Mouse (Mus musculus) T-cell, adult 2 months (primary cell): ENCODE measurements around the gene Ccs.

Experiments used
- DNase-seq: peaks from one replicate; pipeline ENCODE4 v3.0.0; 2022; ENCODE audit warnings: low spot score

The Ccs gene

DNA sequence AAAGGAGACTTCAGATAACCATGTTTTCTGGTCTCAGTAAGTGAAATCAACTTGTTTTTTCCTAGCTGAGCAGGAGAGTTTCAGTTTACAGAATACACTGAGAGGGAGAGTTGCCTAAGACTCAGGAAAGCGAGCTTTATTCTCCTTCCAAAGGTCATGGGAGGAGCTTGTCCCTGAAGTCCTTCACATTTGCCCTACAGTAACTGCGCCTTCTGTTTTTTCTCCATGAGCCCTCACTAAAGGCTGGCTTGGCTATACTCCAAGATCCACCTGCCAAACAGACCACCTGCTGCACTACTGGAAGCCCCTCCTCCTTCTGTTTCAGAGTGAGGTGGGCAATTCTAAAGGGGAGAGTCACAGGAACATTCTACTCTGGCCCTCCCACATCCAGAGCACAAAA, 3.0 kb downstream of the Ccs start:
- DNase-seq: no peak

DNA sequence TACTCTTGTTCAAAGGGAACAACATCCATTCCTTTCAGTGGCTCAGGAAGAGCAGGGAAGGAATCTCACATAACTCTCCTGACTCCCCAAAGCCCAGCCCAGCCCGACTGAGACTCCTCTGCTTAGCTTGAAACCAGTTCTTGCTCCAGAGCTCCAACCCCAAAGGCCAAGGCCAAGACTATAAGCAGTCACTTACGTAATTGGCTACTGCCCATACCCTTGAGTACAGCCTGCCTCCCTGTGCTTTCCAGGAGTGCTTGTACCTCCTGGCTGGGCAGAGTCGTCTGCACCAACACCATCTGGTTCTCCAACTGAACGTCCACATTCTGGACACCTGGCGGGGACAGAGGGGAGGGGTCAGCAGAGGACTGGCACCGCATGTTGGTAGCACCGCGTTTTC, 5.2 kb downstream of the Ccs start:
- DNase-seq: no peak

DNA sequence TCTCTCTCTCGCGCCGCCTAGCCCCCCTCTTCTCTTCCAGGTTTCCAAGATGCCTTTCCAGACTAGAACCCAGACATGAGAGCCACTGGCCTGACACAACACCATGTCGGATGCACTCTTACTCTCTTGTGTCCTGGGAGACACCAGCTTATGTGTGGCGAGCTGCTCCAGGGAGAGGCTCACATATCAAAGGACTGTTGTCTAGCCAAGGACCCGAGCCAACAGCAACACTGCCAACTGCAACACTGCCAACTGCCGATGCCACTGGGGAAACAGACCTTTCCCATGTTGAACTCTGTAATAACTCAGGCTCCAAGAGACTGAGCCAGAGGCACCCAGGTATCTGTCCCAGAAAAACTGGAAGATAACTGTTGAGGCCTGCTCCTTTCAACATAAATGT, 10.0 kb downstream of the Ccs start:
- DNase-seq: no peak

DNA sequence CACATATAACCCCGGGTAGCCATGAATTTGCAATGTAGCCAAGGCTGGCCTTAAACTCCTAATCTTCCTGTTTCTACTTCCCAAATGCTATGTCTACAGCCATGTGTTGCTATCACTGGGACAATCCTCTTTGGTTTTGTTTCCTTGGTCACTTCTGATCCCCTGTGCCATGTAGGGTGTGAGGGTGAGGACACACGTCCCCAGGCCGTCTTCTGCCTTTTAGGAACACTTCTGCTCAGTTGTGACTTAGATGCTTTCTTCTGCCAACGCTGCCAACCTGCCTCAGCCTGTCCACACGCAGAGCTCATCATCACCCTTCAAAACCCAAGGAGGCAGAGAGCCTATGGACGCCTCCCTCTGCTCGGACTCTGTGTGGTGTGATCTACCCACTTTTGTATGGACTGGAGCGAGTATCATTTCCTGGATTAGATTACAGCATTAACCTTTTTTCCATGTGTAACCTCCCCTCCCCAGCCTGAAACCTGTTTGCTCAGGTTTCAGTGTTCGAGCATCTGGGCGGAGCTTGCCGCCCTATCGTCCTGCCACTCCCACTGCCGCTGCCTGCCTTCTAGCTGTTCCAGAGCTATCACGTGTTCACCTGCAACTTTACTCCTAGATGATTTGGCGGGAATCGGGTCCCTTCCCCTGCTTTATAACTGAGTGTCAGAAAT, 10.6 kb downstream of the Ccs start:
- DNase-seq: no peak

DNA sequence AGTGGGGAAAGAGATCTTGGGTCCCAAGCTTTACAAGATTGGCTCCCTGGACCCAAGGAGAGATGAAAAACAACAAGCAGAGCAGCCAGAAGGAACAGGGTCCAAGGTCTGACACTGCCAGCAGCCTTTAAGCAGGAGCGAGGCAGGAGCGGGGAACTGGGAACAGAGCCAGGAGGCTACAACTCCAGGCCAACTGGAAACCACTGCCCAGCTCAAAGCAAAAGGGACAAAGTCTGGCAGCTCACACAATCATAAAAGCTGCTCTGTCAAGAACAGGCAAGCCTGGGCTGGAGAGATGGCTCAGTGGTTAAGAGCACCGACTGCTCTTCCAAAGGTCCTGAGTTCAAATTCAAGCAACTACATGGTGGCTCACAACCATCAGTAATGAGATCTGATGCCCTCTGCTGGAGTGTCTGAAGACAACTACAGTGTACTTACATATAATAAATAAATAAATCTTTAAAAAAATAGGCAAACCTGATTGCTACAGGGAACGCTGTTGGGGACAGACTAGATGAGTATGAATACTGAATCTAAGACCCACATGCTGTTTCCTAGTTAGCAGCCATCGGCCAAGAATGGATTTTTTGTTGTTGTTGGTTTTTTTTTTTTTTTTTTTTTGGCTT, 18.3 kb downstream of the Ccs start:
- no peak for DNase-seq

DNA sequence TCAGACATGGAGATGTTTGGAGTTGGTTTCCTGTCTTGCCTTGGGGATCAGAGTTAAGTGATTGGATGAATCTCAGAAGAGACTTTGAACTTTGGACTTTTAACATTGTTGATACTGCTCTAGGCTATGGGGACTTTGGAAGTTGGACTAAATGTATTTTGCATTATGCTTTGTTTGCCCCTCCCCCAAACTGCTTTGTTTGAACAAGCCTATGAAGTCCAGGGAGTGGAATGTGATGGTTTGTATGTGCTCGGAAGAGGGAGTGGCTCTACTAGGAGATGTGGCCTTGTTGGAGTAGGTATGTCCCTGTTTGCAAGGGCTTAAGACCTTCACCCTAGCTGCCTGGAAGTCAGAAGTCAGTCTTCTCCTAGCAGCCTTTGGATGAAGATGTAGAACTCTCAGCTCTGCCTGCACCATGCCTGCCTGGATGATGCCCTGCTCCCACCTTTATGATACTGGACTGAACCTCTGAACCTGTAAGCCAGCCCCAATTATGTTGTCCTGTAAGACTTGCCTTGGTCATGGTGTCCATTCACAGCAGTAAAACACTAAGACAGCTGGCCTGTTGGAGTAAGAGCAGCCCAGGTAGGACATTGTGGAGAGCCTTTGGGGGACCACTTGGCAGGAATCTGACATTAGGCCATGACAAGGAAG, 21.8 kb downstream of the Ccs start:
- no peak for DNase-seq

DNA sequence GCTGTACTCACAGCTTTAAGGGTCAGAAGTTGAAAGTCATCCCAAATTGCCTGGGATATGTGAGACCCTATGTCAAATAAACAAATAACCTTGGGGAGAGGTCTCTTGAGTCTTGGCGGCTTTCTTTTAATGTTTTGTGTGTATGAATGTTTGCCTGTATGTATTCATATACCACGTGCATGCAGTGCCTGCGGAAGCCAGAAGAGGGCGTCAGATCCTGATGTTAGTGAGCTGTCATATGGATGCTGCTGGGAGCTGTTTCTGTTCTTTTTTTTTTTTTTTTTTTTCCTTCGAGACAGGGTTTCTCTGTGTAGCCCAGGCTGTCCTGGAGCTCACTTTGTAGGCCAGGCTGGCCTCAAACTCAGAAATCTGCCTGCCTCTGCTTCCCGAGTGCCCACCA, 26.1 kb downstream of the Ccs start:
- DNase-seq: peak; percentile 37

DNA sequence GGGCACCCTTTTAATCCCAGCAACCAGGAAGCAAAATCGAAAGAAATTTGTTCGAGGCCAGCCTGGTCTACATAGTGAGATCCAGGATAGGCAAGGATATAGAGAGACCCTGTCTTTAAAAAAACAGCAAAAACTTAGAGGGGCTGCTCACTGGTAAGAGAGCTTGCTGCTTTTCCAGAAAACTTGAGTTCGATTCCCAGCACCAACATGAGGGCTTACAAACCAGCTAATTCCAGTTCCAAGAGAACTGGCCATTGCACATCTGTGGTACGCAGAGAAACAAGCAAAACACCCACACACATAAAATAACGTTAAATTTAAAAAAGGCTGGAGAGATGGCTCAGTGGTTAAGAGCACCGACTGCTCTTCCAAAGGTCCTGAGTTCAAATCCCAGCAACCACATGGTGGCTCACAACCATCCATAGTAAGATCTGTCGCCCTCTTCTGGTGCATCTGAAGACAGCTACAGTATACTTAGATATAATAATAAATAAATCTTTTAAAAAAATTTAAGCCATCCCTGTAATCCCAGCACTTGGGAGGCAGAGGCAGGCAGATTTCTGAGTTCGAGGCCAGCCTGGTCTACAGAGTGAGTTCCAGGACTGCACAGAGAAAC, 26.7 kb downstream of the Ccs start:
- peak; percentile 6 for DNase-seq

DNA sequence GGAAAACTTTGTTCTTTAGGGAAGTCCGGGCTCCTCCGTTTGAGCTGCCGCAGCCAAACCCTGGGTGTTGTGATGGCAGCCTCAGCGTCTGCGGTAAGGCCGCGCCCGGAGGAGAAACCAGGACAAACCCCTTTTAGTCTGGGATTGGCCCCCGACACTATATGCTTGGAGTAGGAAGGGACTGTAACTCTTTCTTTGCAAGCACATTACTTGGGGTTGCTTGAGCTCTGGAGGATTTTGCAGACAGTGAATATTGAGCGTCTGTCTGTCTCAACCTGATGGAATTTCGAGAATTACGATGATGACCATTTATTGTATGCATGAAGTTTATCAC, 27.3 kb downstream of the Ccs start:
- no peak for DNase-seq

DNA sequence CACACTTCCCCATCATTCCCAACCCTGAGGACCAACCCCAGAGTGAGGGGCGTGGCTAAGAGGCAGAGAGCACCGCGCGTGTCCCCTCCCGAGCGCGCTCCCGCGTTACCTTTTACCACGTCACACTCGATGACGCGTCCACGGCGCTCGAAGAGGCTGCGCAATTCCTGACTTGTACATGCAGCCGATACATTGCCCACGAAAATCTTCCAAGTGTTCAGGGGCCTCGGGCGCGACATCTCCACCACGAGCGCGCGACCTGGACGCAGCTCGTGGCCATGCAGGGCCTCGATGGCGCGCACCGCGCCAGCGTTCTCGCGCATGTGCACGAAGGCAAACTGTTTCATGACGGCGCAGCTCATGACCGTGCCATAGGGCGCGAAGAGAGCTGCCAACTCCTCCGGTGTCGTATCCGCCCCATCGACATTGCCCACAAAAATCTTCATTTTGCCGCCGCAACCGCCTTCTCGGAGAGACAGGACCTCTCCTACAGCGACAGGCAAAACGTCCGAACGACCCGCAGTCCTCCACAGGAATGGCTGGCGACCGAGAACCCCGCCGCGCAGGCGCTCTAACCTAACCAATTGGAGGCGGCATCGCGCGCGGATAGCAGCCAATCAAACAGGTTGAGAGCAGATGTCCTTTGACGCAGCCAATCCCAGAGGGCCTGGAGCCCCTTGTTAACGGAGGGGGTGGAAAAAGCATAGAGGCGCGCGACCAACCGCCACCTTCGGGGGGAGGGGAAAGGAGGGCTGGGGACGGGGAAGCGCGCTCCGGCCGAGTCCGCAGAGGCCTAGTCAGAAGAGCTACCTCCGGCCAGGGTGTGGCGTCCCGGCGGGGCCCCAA, 27.8 kb downstream of the Ccs start, which contains the start of the genes Gm21992 and Rbm14:
TSS of gene Gm21992 (minus strand) at position 550 of the 846 bp plus-strand sequence.
TSS of gene Rbm14 (minus strand) at position 572 of the 846 bp plus-strand sequence.
- DNase-seq: peak; percentile 97

DNA sequence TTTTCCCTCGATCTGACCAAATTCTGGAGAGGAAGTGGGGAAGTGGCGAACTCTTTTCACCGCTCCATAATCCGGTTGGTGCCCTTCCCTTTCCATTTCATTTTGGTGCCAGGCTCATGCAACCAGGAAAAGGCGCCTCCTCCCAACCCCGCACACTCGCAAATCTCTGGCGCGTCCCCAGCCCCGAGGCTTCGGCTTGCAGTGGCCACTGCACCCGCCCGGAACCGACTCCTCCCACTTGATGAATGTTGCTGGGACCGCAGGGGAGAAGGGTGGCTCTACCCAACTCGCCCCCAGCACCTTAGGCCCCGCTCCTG, 28.4 kb downstream of the Ccs start:
- DNase-seq: no peak

DNA sequence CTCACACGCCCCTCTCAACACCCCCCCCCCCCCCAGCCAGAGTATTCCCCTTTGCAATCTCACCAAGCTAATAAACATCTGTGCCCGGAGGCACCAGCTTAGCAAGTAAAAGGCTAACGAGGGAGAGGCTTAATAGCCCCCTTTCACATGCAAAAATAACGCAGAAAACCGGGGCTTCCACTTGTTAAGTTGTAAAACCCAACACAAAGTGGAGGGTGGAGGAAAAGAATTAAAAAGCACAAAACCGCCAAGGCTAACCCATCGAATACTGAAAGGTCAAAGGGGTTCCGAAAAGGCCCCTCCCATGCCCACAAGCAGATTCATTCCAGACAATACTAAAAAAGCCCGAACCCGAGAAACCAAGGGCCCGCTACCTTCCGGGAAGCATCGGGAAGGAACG, 28.8 kb downstream of the Ccs start:
- DNase-seq: no peak

DNA sequence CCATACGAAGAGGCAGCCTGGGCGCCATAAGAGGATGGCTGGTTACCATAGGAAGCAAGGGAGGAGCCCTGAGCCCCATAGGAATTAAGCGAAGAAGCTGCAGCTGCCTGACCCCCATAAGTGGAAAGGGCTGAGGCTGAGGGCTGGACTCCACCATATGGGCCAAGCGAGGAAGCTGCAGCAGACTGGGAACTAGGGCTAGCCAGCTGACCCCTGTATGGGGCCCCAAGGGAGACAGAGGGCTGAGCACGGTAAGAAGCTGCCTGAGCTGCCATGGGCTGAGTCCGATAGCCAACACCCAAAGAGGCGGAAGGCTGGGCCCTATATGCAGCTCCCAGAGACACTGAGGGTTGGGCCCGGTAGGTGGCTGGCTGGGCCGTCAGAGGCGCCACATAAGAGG, 35.8 kb downstream of the Ccs start:
- no peak for DNase-seq

DNA sequence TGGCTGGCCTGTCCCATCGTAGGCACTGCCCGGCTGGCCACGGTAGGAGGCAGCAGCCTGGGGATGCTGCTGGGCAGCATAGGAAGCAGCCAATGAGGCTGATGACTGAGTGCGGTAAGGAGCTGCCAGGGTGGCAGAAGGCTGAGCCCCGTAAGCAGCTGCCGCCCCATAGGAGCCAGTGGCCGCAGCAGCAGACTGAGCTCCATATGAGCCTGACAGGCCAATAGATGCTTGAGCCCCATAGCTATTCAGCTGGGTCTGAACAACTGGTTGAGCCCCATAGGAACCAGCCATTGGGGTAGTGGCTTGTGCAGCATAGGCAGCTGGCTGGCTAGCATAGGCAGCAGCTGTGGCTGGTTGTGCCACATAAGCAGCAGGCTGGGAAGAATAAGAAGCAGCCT, 36.4 kb downstream of the Ccs start:
- no peak for DNase-seq

DNA sequence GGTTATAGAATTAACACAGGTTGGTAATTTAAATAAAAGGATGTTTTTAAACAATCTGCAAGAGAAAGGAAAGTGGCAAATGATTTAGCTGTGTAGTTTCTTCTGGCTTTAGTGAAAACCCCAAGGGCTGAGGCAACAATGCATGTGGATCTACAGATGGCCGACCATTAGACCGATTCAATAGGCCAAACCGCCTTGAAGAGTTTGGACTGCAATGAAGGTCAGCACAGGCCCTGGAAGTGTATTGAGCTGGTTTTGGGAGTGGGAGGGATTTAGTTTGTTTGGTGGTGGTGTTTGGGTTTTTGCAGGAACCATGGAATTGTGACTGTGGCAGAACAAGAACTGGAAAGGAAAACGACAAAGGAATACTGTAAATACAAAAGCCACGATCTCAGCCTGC, 40.0 kb downstream of the Ccs start:
- DNase-seq: no peak

DNA sequence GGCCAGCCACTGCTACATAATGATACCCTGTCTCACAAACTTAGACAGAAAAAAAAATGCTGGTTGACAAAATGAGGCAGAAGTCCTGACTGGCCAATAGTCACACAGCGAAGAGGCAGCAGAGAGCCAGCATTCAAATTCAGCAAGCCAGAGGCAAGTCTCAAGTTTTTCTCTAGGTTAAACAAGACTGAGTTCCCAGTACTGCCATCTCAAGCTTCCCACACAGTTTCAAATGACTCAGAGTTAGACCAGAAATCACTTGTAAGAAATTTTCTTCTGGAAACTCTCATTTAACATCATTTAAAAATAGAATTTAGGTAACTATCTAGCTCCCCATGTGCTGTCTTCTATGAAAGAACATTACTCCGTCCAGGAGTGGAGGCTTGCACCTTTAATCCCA, 41.3 kb downstream of the Ccs start:
- no peak for DNase-seq

DNA sequence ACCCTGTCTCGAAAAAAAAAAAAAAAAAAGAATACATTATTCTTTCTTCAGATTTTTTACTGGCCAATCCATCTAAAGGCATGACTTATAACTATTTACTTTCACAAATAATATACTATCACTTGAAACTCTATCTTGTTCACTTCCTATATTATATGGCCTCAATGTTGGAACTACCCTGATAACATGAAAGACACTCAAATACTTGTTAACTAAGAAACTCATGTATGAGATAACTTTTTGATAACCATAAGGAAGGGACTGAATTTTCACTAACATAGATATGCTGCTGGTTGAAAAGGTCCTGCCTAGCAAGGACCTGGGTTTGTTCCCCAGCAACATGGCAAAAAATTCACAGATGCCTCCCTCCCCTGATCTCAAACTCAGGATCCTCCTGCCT, 43.2 kb downstream of the Ccs start:
- no peak for DNase-seq

DNA sequence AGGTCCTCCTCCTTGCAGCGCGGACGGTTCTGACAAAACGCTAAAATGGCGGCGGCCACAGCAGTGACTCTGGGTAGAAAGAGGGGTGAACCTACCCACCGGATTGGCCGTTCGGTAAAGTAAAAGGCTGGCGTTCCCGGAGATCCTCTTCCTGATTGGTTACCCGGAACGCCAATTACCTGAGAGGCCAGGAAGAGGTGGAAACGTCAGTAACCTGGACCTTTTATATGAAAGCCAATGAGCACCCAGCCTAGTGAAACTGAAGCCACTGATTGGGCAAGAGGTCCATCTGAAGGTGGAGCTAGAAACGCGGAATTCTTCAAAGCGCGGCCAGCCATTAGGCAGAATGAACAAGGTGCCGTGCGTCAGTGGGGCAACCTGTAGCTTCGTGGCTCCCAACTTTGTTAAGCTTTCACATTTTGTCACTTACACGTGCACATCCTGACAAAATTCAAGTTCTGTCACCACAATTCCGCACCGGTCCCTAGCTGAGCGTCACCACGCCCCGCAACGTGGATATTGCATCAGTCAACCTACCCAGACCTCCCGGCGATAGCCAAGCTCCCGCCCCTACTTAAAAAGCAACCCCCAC, 45.2 kb downstream of the Ccs start, which contains the start of gene Rbm4:
TSS of gene Rbm4 (minus strand) at position 71 of the 592 bp plus-strand sequence.
- DNase-seq: peak; percentile 98

DNA sequence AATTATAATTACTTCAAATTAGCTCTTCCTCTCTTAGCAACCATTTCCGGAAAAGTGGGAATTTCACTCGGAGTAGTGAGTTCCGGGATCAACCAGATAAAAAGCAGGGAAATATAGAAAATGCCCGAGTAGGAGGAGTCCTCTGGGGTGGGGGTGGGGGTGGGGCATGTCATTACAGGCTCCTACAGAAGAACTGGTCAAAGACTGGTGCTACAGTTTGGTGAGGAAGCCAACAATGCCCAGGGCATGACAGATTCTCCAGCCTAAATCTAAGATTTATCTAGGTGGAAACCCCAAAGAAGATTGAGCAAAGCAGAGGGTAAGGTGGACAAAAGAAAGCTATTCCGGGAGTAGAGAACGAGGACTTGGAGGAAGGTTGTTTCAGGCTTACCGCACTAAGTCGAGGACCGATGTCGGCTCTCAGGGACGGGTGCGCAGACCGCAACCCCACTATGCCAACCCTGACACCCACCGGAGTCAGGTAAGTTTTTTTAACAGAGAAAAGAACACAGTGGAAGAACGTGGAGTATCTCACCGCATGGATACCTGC, 45.8 kb downstream of the Ccs start:
- DNase-seq: no peak

DNA sequence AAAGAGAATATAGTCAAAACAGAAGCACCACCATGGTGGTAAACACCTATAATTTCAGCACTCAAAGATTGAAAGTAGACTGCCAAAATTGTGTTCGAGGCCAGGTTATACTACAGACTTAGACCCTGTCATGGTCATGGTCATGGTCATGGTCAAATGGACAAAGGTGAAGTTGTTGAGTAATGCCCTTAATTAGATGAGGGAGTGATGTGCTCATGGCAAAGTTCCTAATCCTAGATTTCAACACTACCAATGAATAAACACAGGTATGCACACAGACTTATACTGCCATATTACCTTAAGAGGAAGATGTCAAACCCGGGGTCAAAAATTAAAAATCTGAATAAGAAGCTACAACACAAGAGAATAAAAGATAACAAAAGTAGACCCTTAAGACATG, 52.8 kb downstream of the Ccs start:
- no peak for DNase-seq

DNA sequence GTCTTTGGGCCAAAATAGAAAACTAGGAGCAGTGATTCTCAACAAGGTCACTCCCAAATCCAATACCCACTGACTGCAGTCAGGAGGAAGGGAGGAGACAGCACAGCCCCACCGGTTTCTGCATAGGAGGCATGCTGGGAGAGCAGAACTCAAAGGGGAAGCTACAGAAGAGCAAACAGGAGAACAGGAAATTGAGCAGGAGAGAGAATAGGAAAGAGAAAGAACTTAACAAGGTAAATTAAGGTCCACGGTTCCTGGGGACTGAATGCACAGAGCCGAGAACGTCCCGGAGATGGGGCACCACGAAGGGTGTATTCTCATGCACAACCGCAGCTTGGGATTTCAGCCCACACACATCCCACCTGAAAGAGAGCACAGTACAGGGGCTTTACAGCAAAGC, 53.9 kb downstream of the Ccs start:
- DNase-seq: no peak

DNA sequence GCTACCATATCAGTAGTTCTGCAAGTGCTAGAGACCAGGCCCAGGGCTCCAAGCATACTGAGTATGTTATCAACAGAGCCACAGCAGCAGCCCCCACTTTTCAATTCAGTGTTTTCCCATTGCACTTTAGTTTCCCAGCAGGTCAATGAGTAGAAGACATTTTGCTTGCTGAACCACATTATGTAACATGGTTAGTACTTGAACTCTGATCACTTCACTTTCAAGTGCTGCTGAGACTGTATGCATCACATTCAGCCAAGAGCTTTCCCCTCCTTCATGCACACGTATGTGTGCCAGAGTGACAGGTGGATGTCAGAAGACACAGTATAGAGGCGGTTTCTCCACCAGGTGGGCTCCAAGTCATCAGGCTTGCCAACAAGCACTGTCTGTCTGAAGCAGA, 56.2 kb downstream of the Ccs start:
- no peak for DNase-seq
